Mouse (Mus musculus) forelimb bud, embryonic 11.5 days (tissue): ENCODE measurements at regions not wholly inside any gene's neighbourhood (a gene's known extent, or its start where the extent isn't known, plus 50 kb on each side); places are given as distances from the start of the nearest gene placed in this dataset.

Source experiments
- DNase-seq: peaks from one replicate; pipeline ENCODE4 v3.0.0-alpha.2; 2012; ENCODE audit warnings: low read depth, low spot score

- no peak for DNase-seq
These were observed 170.4 kb upstream of the Camk1g start for GRCm38 (mm10) chr1:193540486-193540885.

- DNase-seq, result peak; percentile 39
These were observed 169.2 kb upstream of the Camk1g start for GRCm38 (mm10) chr1:193539261-193539660.

- no peak for DNase-seq
These were observed 168.3 kb upstream of the Camk1g start for GRCm38 (mm10) chr1:193538425-193538824.

- no peak for DNase-seq
These were observed 167.5 kb upstream of the Camk1g start for GRCm38 (mm10) chr1:193537616-193538015.

DNA sequence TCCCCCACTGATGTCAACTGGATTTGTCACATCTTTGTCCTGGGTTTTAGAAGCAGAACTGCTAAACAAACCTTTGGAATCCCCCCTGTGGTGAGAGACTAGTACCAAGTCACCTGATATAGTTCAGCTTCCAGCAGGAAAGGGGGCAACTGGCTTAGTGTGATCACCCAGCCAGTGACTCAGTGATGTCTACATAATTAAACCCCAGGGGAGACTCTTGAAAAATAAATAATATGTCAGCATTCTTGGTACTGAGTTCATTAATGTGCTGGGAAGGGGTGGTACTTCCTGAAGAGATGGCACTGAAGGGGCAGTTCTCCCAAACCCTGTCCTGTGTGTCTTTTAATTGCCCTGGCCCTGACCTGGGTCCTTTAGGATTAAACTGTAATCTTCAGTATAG is 166.5 kb upstream of the Camk1g start:
- no peak for DNase-seq

DNA sequence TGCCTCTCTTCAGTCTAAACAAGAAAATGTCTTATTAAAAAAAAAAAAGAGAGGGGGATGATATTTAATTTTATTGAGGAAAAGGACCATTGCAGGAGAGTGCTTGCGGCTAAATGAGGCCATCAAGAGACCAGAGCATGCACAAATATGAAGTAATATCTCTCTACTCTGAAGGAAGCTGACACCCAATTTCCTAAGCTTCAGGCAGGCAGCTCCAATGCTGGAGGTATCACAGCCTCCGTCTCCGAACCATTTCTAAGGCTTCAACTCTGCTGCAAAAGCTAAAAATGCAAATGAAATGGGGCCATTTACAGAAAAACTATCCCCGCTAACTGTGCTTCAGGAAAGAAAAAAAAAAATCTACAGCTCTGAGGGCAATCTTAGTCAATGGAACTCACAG is 164.4 kb upstream of the Camk1g start:
- no peak for DNase-seq

DNA sequence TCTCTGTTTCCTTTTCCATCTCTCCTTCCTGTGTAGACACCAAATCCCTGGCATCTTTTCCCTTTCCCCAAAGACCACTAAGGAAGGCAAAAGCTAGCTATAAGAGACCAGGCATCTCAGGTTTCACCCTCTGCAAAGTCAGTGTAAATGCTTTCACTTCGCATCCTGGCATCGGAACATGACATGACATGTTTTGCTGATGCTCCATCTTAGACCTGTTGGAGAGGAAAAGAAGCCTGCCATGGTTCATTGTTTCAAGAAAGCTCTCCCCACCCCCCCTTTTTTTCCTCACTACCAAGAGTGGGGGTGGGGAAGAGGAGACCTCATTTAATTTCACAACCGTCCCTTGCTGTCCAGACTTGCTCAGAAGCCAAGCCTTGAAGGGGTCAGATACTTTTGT is 156.4 kb upstream of the Camk1g start:
- DNase-seq, result no peak

DNA sequence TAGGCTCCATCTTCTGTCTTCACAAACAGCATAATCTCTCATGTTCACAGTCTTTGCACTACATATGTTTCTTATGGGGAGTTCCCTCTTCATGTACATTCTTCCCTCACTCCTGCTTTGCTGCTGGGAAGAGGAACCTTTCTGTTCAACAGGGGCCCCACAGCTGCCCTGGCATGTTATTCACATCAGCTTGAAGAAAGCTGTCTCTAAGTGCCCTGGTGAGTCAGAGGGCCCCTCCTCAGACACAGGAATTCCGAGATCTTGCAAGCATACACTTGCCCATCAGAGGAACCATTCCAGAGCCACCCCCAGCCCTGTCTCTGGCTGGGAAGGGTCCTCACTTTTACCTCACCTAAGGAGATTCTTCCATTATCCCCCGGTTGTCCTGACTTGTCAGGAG is 151.9 kb upstream of the Camk1g start:
- DNase-seq, result no peak

DNA sequence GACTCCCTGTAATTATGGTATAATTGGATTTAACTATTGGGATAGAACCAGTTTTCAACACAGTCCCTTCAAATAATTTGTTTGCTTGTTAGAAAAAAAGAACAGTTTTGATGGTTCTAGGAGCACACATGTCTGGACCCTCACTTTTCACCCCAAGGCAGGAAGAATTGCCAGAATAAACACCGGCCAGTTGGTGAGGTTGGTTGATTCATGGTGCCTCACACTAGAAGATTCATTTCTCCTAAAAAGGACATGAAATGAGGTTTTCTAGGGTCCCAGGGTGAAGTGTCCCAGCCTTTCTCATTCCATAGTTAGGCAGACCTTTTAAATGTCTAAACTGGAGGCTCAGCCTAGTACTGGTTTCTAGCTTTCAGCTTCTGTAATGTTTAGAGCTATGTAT is 148.7 kb upstream of the Camk1g start:
- no peak for DNase-seq

- no peak for DNase-seq
These were observed 147.9 kb upstream of the Camk1g start for GRCm38 (mm10) chr1:193517968-193518367.

GRCm38 (mm10) chr1:193517293-193517692 is 147.2 kb upstream of the Camk1g start:
- no peak for DNase-seq

DNA sequence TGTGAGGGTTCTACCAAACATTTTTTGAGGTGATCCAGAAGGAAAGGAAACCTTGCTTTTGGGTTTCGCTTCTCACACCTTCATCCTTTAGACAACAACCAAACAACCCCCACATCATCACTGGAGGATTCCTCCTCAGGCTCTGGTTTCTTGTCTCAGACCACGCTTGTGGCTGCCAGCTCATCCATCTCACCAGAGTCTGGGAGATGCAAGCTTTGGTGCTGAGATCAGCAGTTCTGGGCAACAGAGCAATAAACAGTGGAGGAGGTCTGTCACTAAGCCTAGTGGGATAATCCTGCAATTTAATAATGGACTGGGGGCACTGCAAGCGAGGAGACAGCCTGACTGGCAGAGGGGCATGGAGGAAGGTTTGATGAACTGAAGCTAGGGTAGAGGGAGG is 146.3 kb upstream of the Camk1g start:
- no peak for DNase-seq

- no peak for DNase-seq
These were observed 144.0 kb upstream of the Camk1g start for GRCm38 (mm10) chr1:193513929-193514710.

GRCm38 (mm10) chr1:193510066-193510793 is 140.1 kb upstream of the Camk1g start:
- no peak for DNase-seq

- DNase-seq, result no peak
These were observed 138.2 kb upstream of the Camk1g start for GRCm38 (mm10) chr1:193508271-193508670.

GRCm38 (mm10) chr1:193506991-193507390 is 136.9 kb upstream of the Camk1g start:
- no peak for DNase-seq

DNA sequence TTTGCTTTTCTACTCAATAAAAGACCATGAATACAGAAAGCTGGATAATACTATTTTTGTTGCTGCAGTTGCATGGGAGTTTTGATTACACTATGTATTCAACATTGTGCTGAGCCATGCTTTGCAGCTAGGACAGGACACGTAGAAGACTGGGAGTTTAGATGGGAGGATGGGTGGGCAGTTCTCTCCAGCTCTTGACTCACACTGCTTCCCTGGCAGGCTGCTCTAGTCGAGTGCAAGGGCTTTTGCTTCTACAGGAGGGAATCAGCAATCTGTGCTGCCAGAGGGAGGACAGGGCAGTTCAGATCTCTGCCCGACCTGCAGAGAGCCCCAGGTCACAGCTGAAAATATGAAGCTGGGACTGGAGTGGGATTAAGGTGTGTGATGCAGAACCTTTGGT is 135.3 kb upstream of the Camk1g start:
- DNase-seq, result no peak

DNA sequence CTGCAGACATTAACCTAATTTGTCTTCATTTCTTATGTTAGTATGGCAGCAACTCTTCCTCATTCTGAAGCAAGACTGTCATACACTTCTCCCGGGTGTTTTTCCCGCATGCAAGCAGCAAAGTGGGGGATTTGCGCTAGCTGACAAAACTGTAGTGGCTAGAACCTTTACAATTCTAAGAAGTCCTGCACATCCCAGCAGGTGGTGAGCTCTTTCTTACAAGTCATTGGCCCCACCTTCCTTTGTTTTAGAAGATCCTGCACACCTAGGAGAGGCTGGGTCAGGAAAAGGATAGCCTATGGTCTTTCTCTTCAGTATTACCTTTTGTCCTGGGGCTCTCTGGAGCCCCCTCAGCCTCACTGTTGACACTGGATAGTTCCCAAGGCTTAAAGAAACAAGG is 134.5 kb upstream of the Camk1g start:
- DNase-seq, result no peak

GRCm38 (mm10) chr1:193503624-193504325 is 133.7 kb upstream of the Camk1g start:
- peak; percentile 67 for DNase-seq

GRCm38 (mm10) chr1:193496265-193497183 is 126.4 kb upstream of the Camk1g start:
- no peak for DNase-seq

- DNase-seq, result no peak
These were observed 117.9 kb upstream of the Camk1g start for GRCm38 (mm10) chr1:193488039-193488438.
